Mouse (Mus musculus): ENCODE results near the gene Armh3. TPM values are rescaled to one million over a fixed set of nuclear protein-coding genes. Genes with fewer than 3 reads are reported as not detected.
"Not testable (repeated sequence)": the region's sequence is repeated elsewhere in the genome, so short reads cannot be mapped to it uniquely, and the experiment has no call there.

Gene Armh3
- total and polyA plus RNA-seq, 3 experiments, result 4.1 to 10.8 TPM; not detected in 1

DNA sequence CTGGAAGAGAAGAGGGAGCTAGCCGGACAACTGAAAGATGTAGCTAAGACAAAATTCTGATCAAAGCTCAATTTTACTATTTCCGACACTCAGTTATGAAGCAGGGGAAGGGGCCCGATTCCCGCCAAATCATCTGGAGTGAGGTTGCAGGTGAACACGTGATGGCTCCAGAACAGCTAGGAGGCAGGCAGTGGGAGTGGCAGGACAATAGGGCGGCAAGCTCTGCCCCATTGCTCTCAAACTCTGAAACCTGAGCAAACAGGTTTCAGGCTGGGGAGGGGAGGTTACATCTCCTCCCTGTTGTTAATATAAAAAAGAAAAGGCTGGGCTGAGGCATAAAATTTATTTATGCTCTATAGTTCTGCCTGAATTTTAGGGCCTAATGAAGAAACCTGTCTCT, 4.8 kb downstream of the Armh3 start:
- not testable (repeated sequence) for H3K27me3 ChIP-seq (ENCODE audit: control insufficient read depth in 1 of 2, insufficient read depth in 2 of 2, low read length in 2 of 2); DNase-seq (ENCODE audit: low read depth, low spot score); H3K27ac ChIP-seq (ENCODE audit: control insufficient read depth, low read depth, low read length); H3K36me3 ChIP-seq (ENCODE audit: control insufficient read depth in 1 of 2, insufficient read depth in 2 of 2, low read length in 2 of 2); H3K79me2 ChIP-seq (ENCODE audit: control insufficient read depth, insufficient read depth, low read length, poor library complexity); H3K9me3 ChIP-seq (replicated peaks; ENCODE audit: insufficient read depth, low read length); H3K4me3 ChIP-seq (ENCODE audit: control insufficient read depth in 1 of 2, insufficient read depth in 1 of 2, low read depth in 2 of 2, low read length in 2 of 2); H3K9ac ChIP-seq (ENCODE audit: control insufficient read depth, low read depth, low read length, poor library complexity, severe bottlenecking); H3K4me1 ChIP-seq (ENCODE audit: control insufficient read depth in 1 of 2, insufficient read depth in 2 of 2, low read length in 2 of 2)

DNA sequence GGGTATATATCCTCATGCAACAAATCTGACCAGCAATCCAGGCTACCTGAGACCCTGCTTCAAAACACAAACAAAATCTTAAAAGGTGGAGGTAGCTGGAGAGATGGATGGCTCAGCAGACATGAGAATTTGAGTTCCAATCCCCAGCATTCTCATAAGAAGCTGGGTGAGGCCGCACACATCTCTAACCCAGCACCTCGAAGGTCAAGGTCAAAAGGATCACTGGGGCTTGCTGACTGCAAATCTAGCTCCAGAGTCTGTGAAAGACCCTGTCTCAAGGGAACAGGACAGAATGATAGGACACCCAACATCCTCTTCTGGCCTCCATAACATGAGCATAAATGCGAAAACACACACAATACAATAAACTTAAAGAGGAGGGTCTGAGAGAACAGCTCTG, 7.1 kb downstream of the Armh3 start:
- no peak overlapping the region for H3K9ac ChIP-seq (ENCODE audit: control insufficient read depth, low read depth, low read length, poor library complexity, severe bottlenecking)
- no peak for DNase-seq (ENCODE audit: low read depth, low spot score)

DNA sequence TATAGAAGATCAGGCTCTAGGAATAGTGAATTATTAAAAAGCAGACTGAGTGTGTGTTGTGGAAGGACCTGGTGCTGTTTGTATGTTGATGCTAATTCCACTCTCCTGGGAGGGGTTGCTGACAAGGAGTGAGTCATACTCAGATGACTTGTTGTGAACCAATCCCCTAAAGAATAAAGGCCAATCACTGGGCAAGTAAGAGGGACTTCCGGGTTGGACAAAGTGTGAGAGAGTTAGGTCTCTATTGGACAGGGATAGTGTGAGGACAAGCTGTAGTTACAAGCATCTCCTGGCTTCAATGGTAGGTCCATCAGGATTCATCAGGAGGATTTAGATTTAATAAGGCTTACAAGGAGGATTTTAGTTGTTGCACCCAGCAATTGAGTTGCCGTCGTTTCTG, 10.1 kb downstream of the Armh3 start:
- DNase-seq (ENCODE audit: low read depth, low spot score), result no peak
- Histone ChIP-seq H3K4me1 (ENCODE audit: control insufficient read depth in 1 of 2, insufficient read depth in 2 of 2, low read length in 2 of 2) (no peaks in the 10 kb centered on the region), H3K27me3 (ENCODE audit: control insufficient read depth in 1 of 2, insufficient read depth in 2 of 2, low read length in 2 of 2) (no peaks in the 10 kb centered on the region), H3K4me3 (ENCODE audit: control insufficient read depth in 1 of 2, insufficient read depth in 1 of 2, low read depth in 2 of 2, low read length in 2 of 2) (no peak overlapping the region), H3K79me2 (ENCODE audit: control insufficient read depth, insufficient read depth, low read length, poor library complexity) (no peaks in the 10 kb centered on the region), H3K9ac (ENCODE audit: control insufficient read depth, low read depth, low read length, poor library complexity, severe bottlenecking) (no peak overlapping the region), H3K36me3 (ENCODE audit: control insufficient read depth in 1 of 2, insufficient read depth in 2 of 2, low read length in 2 of 2) (no peaks in the 10 kb centered on the region), H3K27ac (ENCODE audit: control insufficient read depth, low read depth, low read length) (no peak overlapping the region), H3K9me3 (replicated peaks; ENCODE audit: insufficient read depth, low read length) (no peaks in the 10 kb centered on the region)
- TF ChIP-seq MAZ (IDR thresholded peaks at IDR 0.05; ENCODE audit: low read depth, low read length) (no peak), HCFC1 (IDR thresholded peaks at IDR 0.05; ENCODE audit: low read depth, low read length) (no peak), MAFK (IDR thresholded peaks at IDR 0.05; ENCODE audit: borderline replicate concordance, low read depth, low read length) (no peak), MEF2A (IDR thresholded peaks at IDR 0.05; ENCODE audit: extremely low read depth, insufficient replicate concordance, low read depth, low read length, poor library complexity, severe bottlenecking) (no peak), CTCF (IDR thresholded peaks at IDR 0.05 in 2 of 3, conservative IDR thresholded peaks at IDR 0.05 in 1 of 3; ENCODE audit: control insufficient read depth in 1 of 3, insufficient read depth in 1 of 3, low read depth in 2 of 3, low read length in 3 of 3, poor library complexity in 1 of 3, severe bottlenecking in 1 of 3) (no peak), ZC3H11A (IDR thresholded peaks at IDR 0.05; ENCODE audit: low read depth, low read length) (no peak), ETS1 (IDR thresholded peaks at IDR 0.05; ENCODE audit: low read depth, low read length) (no peak)

More for the DNA sequence above, 7.1 kb downstream of the Armh3 start:
- H3K4me1 ChIP-seq (ENCODE audit: control insufficient read depth in 1 of 2, insufficient read depth in 2 of 2, low read length in 2 of 2), result no peaks in the 10 kb centered on the region
- no peak overlapping the region for H3K27ac ChIP-seq (ENCODE audit: control insufficient read depth, low read depth, low read length)
- no peaks in the 10 kb centered on the region for H3K27me3 ChIP-seq (ENCODE audit: control insufficient read depth in 1 of 2, insufficient read depth in 2 of 2, low read length in 2 of 2)
- no peak for TF ChIP-seq POLR2AphosphoS5 (IDR thresholded peaks at IDR 0.05; ENCODE audit: borderline replicate concordance, low read depth, low read length)
- no peak for TF ChIP-seq ZMIZ1 (IDR thresholded peaks at IDR 0.05; ENCODE audit: low read depth, low read length)
- TF ChIP-seq JUND (IDR thresholded peaks at IDR 0.05; ENCODE audit: low read depth, low read length), result no peak
- no peak for TF ChIP-seq MAZ (IDR thresholded peaks at IDR 0.05; ENCODE audit: low read depth, low read length)
- no peak for TF ChIP-seq SIN3A (IDR thresholded peaks at IDR 0.05; ENCODE audit: low read length)
- TF ChIP-seq GATA1 (IDR thresholded peaks at IDR 0.05; ENCODE audit: low read depth, low read length), result no peak
- TF ChIP-seq USF1 (IDR thresholded peaks at IDR 0.05; ENCODE audit: low read depth, low read length), result no peak
- no peak for TF ChIP-seq CTCF (IDR thresholded peaks at IDR 0.05 in 2 of 3, conservative IDR thresholded peaks at IDR 0.05 in 1 of 3; ENCODE audit: control insufficient read depth in 1 of 3, insufficient read depth in 1 of 3, low read depth in 2 of 3, low read length in 3 of 3, poor library complexity in 1 of 3, severe bottlenecking in 1 of 3)
- TF ChIP-seq TBP (IDR thresholded peaks at IDR 0.05; ENCODE audit: low read depth, low read length), result no peak
- TF ChIP-seq MAFK (IDR thresholded peaks at IDR 0.05; ENCODE audit: borderline replicate concordance, low read depth, low read length), result no peak
- TF ChIP-seq ZC3H11A (IDR thresholded peaks at IDR 0.05; ENCODE audit: low read depth, low read length), result no peak
- TF ChIP-seq CHD1 (IDR thresholded peaks at IDR 0.05; ENCODE audit: low read depth, low read length), result no peak
- H3K36me3 ChIP-seq (ENCODE audit: control insufficient read depth in 1 of 2, insufficient read depth in 2 of 2, low read length in 2 of 2), result no peaks in the 10 kb centered on the region
- H3K79me2 ChIP-seq (ENCODE audit: control insufficient read depth, insufficient read depth, low read length, poor library complexity), result no peaks in the 10 kb centered on the region
- no peak overlapping the region for H3K4me3 ChIP-seq (ENCODE audit: control insufficient read depth in 1 of 2, insufficient read depth in 1 of 2, low read depth in 2 of 2, low read length in 2 of 2)
- H3K9me3 ChIP-seq (replicated peaks; ENCODE audit: insufficient read depth, low read length), result no peaks in the 10 kb centered on the region

All from MEL (cell line).